In the genomic region with DNA sequence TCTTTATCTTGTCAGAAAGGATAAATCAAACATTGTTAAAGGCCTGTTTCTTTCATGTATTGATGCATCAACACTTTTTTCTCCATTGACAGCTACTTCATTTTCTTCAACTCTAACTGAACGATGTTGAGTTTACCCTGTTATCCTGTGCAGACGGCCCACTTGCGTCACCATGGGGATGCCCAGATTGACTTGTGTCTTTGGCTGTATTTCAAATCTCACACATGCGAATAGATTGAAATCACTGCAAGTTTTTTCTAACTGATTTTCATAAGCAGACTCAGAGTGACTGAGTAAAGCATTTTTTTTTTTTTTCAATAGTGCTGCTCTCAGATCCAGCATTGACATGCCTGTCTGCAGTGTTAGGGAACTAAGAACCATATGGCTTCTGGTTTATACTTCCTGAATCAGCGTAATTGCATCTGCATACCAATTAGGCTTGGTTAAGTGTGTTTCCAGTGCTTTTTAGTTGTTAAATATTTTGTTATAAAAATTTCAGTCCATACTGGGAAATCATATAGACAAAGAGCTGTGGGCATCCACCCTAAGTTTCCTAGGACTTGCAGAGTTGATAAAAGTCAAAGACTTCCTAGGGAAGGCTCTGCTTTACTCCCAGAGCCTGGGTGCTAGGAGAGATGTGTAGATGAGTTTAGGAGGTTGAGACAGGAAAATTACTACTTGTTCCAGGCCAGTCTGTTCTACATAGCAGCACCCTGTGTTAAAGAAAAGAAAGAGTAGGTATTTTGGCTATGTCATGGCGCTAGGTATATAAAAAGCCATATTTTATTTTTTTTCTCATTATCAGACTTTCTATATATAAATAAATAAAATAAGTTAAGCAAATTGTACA, we compare ENCODE assay signal across 15 mouse cellular contexts.
DNase-seq lines count a peak whose midpoint lies in the region; ATAC-seq and TF ChIP-seq lines count a peak whose summit lies in the region.
"Had no signal": no experiment of that assay in that cellular context is flagged by ENCODE, and none has a peak within 500 bp of the region (broad histone marks: within the 10 kb centered on the region; RNA-seq: fewer than 3 reads in every experiment).

No protein-coding gene starts in this region.

- no peaks in the 10 kb centered on the region for H3K27me3 ChIP-seq in intestine, embryonic 16.5 days (replicated peaks; ENCODE audit: control insufficient read depth, insufficient read depth, low read length)
- H3K27me3 ChIP-seq: intestine, embryonic 15.5 days; limb, embryonic 15.5 days had no signal

- no peaks in the 10 kb centered on the region for H3K9me3 ChIP-seq in intestine, embryonic 16.5 days (ENCODE audit: control insufficient read depth, low read length)
- H3K9me3 ChIP-seq: intestine, embryonic 15.5 days; limb, embryonic 15.5 days had no signal

- no peak for TF ChIP-seq CTCF in layer of hippocampus, adult 2 months (conservative IDR thresholded peaks at IDR 0.05)

- H3K27ac ChIP-seq in layer of hippocampus, adult 2 months, result peak overlapping the region; percentile 20; the same call in 1 of the 2 replicates
- H3K27ac ChIP-seq in intestine, embryonic 16.5 days (ENCODE audit: low read length), result no peak overlapping the region
- H3K27ac ChIP-seq: intestine, embryonic 15.5 days; limb, embryonic 15.5 days; stomach, postnatal 0 days had no signal

- 72% methylated on average over 6 of the region's 6 CpGs for WGBS in intestine, embryonic 16.5 days

- H3K9ac ChIP-seq in intestine, embryonic 16.5 days (ENCODE audit: low read depth, low read length), result no peak overlapping the region
- H3K9ac ChIP-seq: intestine, embryonic 15.5 days; limb, embryonic 15.5 days had no signal

- no peak overlapping the region for H3K4me3 ChIP-seq in layer of hippocampus, adult 2 months
- H3K4me3 ChIP-seq in intestine, embryonic 16.5 days (ENCODE audit: low read length), result no peak overlapping the region
- H3K4me3 ChIP-seq: erythroblast, embryonic 14.5 days; intestine, embryonic 15.5 days; limb, embryonic 15.5 days had no signal

- no peak for ATAC-seq in intestine, embryonic 16.5 days
- ATAC-seq: intestine, embryonic 15.5 days; lung, postnatal 0 days had no signal

- H3K4me1 ChIP-seq in intestine, embryonic 16.5 days (ENCODE audit: control insufficient read depth, insufficient read depth, low read length), result no peaks in the 10 kb centered on the region
- H3K4me1 ChIP-seq: intestine, embryonic 15.5 days had no signal

- no peaks in the 10 kb centered on the region for H3K36me3 ChIP-seq in intestine, embryonic 16.5 days (ENCODE audit: control insufficient read depth, insufficient read depth, low read length)
- H3K36me3 ChIP-seq: intestine, embryonic 15.5 days; limb, embryonic 15.5 days had no signal

- peak; percentile 52 to 60 for DNase-seq in cerebellum, postnatal 10 days
- DNase-seq in cerebellum, adult 11-12 months, result no peak
- DNase-seq in layer of hippocampus, adult 11-12 months (ENCODE audit: low spot score), result peak; percentile 40
- DNase-seq in layer of hippocampus, postnatal 25 days (ENCODE audit: extremely low spot score in 1 of 2, low spot score in 1 of 2), result no peak
- peak; percentile 36 for DNase-seq in NIH3T3 (ENCODE audit: low read depth)
- peak; percentile 71 to 84 for DNase-seq in layer of hippocampus, adult 2 months (ENCODE audit: low spot score in 2 of 2)
- DNase-seq in thymus, postnatal 25 days, result no peak
- DNase-seq: gastrocnemius, postnatal 10 days had no signal

- H3K4me2 ChIP-seq in intestine, embryonic 16.5 days (ENCODE audit: low read depth, low read length), result no peak overlapping the region
- H3K4me2 ChIP-seq: heart, embryonic 11.5 days; intestine, embryonic 15.5 days; limb, embryonic 15.5 days had no signal

Comparison
In these comparisons a context has a peak if more than half of its experiments do, and no peak if none do; other contexts are left out.
1. DNase-seq: peak in cerebellum, postnatal 10 days (2 of 2), layer of hippocampus, adult 11-12 months (single experiment), NIH3T3 (single experiment) and layer of hippocampus, adult 2 months (2 of 2); none in cerebellum, adult 11-12 months (single experiment), layer of hippocampus, postnatal 25 days (0 of 2) and thymus, postnatal 25 days (single experiment).